Mouse (Mus musculus) limb, embryonic 11.5 days (tissue): ENCODE measurements around the gene Card11. TPM values are rescaled to one million over a fixed set of nuclear protein-coding genes. Genes with fewer than 3 reads are reported as not detected.

Experiments
- ATAC-seq: fragments of 200-750 bp; cut with Nextera tagmentation; 2 replicates; pipeline ENCODE4 v1.8.0; 2017; ENCODE audit warnings: low read depth; ENCODE audit not compliant: insufficient number of reproducible peaks, low FRiP score, low TSS enrichment
- DNase-seq: peaks from one replicate; pipeline ENCODE4 v3.0.0-alpha.2; 2015; ENCODE audit warnings: low spot score
- H3K27ac ChIP-seq: fragments of 300-500 bp; sonication (generic); replicated peaks from 2 replicates; pipeline ENCODE4 v1.5.1; 2014; ENCODE audit warnings: low read depth, mild to moderate bottlenecking, low read length
- H3K27me3 ChIP-seq: fragments of 300-500 bp; sonication (generic); 2 replicates; pipeline ENCODE4 v1.6.1; 2014; ENCODE audit warnings: mild to moderate bottlenecking, low read length, mixed read lengths; ENCODE audit not compliant: control insufficient read depth, insufficient read depth
- H3K36me3 ChIP-seq: fragments of 300-500 bp; sonication (generic); 2 replicates; pipeline ENCODE4 v1.6.1; 2014; ENCODE audit warnings: mild to moderate bottlenecking, low read length, moderate library complexity, mixed read lengths; ENCODE audit not compliant: control insufficient read depth, insufficient read depth
- H3K4me1 ChIP-seq: fragments of 300-500 bp; sonication (generic); 2 replicates; pipeline ENCODE4 v1.6.1; 2014; ENCODE audit warnings: low read length, mixed read lengths; ENCODE audit not compliant: control insufficient read depth, insufficient read depth
- H3K4me2 ChIP-seq: fragments of 300-500 bp; sonication (generic); 2 replicates; pipeline ENCODE4 v1.6.1; 2014; ENCODE audit warnings: low read depth, mild to moderate bottlenecking, moderate library complexity; ENCODE audit not compliant: severe bottlenecking
- H3K4me3 ChIP-seq: fragments of 300-500 bp; sonication (generic); 2 replicates; pipeline ENCODE4 v1.5.1; 2014; ENCODE audit warnings: low read depth, low read length
- H3K9ac ChIP-seq: fragments of 300-500 bp; sonication (generic); 2 replicates; pipeline ENCODE4 v1.6.1; 2014; ENCODE audit warnings: mild to moderate bottlenecking, low read length
- H3K9me3 ChIP-seq: fragments of 300-500 bp; sonication (generic); 2 replicates; pipeline ENCODE4 v1.6.1; 2016; ENCODE audit warnings: low read length; ENCODE audit not compliant: control insufficient read depth
- WGBS: fragments of 180-500 bp; shearing (Covaris S2); extraction: QIAGEN DNeasy Blood & Tissue Kit; methylation state at CpG from one replicate; pipeline ENCODE4 v1.1.7; 2014; 5-methylcytosine and 5-hydroxymethylcytosine counted together
- microRNA-seq: library from miRNA; unstranded; fragments of <30 nt; microRNA quantifications from one replicate; pipeline ENCODE4, GENCODE M21; 2016
- polyA plus RNA-seq: library from polyadenylated mRNA; unstranded; fragments of >200 nt; fragmentation: Nextera tagmentation; extraction: Ambion mirVana; gene quantifications from 2 replicates; pipeline ENCODE4 v1.2.1, GENCODE M21; 2014

The Card11 gene
- polyA plus RNA-seq, 1 experiment from 2014 or later: 0.97 TPM

DNA sequence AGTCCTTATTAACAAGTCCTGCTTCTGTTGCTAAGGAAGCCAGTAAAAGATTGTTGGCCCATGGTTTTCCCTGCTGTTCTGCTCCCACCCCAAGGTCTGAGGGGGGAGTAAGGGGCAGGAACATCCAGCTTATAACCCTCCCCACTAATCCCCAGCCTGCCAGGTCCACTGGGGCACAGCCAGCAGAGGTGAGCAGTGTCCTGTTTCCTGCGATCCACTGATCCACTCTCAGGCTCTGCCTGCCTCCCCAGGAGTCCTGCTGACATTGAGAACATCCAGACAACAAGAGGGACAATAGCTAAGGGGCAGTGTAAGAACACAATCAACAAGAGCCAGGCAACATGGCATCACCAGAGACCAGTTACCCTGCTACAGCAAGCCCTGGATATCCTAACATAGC lies 173.6 kb downstream of the Card11 start:
- Histone ChIP-seq H3K9ac (no peak overlapping the region), H3K4me1 (0 out of 2 replicates have a peak, but pooled peaks cover 3% of the 10 kb centered on the region), H3K36me3 (no peaks in the 10 kb centered on the region), H3K27me3 (no peaks in the 10 kb centered on the region), H3K27ac (no peak overlapping the region), H3K4me3 (no peak overlapping the region), H3K4me2 (no peak overlapping the region), H3K9me3 (no peaks in the 10 kb centered on the region)
- no peak for DNase-seq
- WGBS: 33% methylated on average over 1 of the region's 1 CpGs
- ATAC-seq: no peak

DNA sequence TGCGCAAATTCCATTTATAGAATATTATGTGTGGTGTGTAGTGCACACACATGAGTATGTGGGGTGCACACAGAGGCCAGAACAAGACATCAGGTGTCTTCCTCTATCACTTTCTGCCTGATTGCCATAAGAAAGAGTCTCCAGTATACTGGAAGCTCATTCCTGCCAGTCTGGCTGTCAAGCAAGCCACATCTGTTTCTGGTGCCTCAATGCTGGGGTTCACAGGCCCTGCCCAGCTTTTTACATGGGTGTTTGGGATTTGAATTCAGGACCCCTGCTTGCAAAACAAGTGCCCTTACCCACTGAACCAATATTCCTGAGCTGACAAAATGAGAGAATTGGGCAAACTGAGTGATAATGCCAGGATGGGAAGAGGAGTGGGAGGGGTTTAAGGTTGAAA lies 174.3 kb downstream of the Card11 start:
- no peak overlapping the region for H3K4me3 ChIP-seq
- H3K9me3 ChIP-seq: no peaks in the 10 kb centered on the region
- no peak overlapping the region for H3K4me2 ChIP-seq
- H3K36me3 ChIP-seq: no peaks in the 10 kb centered on the region
- 100% methylated on average over 1 of the region's 1 CpGs for WGBS
- no peak overlapping the region for H3K27ac ChIP-seq
- H3K27me3 ChIP-seq: no peaks in the 10 kb centered on the region
- DNase-seq: no peak
- 0 out of 2 replicates have a peak, but pooled peaks cover 3% of the 10 kb centered on the region for H3K4me1 ChIP-seq
- H3K9ac ChIP-seq: no peak overlapping the region
- no peak for ATAC-seq

DNA sequence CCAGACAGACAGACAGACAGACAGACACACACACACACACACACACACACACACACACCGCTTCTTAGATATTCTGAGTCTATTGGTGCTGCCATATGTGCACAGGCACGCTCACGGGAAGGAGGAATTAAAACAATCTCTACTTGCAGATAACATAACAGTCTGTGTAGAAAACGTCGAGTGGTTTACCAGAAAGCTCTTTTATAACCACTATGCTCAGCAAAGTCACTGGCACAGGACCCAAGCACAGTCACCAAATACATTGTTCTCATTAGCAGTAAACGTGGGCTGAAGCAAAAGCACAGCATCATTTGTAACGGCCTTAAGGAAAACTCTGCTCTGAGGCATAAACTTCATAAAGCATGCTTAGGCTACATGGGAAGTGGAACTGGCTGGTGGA lies 176.3 kb downstream of the Card11 start:
- no peaks in the 10 kb centered on the region for H3K4me1 ChIP-seq
- no peak overlapping the region for H3K9ac ChIP-seq
- ATAC-seq (no peak), DNase-seq (no peak)
- no peaks in the 10 kb centered on the region for H3K9me3 ChIP-seq
- no peak overlapping the region for H3K4me2 ChIP-seq
- 90% methylated on average over 7 of the region's 7 CpGs for WGBS
- H3K27me3 ChIP-seq: no peaks in the 10 kb centered on the region
- H3K36me3 ChIP-seq: no peaks in the 10 kb centered on the region
- no peak overlapping the region for H3K27ac ChIP-seq
- no peak overlapping the region for H3K4me3 ChIP-seq

DNA sequence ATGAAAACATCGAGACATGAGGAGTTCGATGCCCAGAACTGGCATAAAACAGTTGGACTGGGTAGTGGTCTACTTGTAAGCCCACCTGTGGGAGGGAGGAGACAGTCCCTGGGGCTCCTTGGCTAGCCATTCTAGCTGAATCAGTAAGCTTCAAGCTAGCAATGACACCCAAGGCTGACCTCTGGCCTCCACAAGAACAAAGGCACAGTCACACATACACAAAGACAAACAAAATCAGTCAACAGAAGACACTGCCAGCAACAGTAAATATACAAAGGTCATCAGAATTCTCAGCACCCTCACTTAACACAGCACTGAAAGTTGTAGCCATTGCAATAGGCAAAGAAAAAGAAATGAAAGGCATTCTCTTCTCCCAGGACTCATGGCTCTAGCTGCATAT lies 177.0 kb downstream of the Card11 start:
- H3K36me3 ChIP-seq: no peaks in the 10 kb centered on the region
- no peaks in the 10 kb centered on the region for H3K9me3 ChIP-seq
- H3K27ac ChIP-seq: no peak overlapping the region
- DNase-seq: no peak
- no peak for ATAC-seq
- no peak overlapping the region for H3K9ac ChIP-seq
- no peaks in the 10 kb centered on the region for H3K27me3 ChIP-seq
- H3K4me3 ChIP-seq: no peak overlapping the region
- no peak overlapping the region for H3K4me2 ChIP-seq
- 93% methylated on average over 2 of the region's 2 CpGs for WGBS
- H3K4me1 ChIP-seq: 0 out of 2 replicates have a peak, but pooled peaks cover 2% of the 10 kb centered on the region

Small RNA genes lying within 50 kb of the gene (microRNA-seq; reads per million reads assigned to microRNA genes)
- not detected for gene Gm44385

Other genes starting within 250 kb of the Card11 start
- 34.5 and 48.7 TPM in 2 replicates for gene Gna12, start 170.2 kb downstream of the Card11 start, polyA plus RNA-seq
- gene Sdk1, start 240.9 kb upstream of the Card11 start, polyA plus RNA-seq: 1.2 and 1.3 TPM in 2 replicates